Mouse (Mus musculus) brown adipose tissue, adult 24 weeks (tissue): ENCODE measurements at regions not wholly inside any gene's neighbourhood (a gene's known extent, or its start where the extent isn't known, plus 50 kb on each side); places are given as distances from the start of the nearest gene placed in this dataset.

Experiments
- H3K27ac ChIP-seq: fragments of 200-500 bp; replicated peaks from 2 replicates; pipeline ENCODE4 v1.5.1; 2012; ENCODE audit warnings: low read depth, mild to moderate bottlenecking, low read length
- H3K4me1 ChIP-seq: fragments of 200-500 bp; 2 replicates; pipeline ENCODE4 v1.6.1; 2012; ENCODE audit warnings: low read length, mixed read lengths; ENCODE audit not compliant: control insufficient read depth, insufficient read depth, insufficient read length
- H3K4me3 ChIP-seq: fragments of 200-500 bp; 2 replicates; pipeline ENCODE4 v1.5.1; 2012; ENCODE audit warnings: low read depth, mild to moderate bottlenecking, low read length, moderate library complexity; ENCODE audit not compliant: insufficient read depth

DNA sequence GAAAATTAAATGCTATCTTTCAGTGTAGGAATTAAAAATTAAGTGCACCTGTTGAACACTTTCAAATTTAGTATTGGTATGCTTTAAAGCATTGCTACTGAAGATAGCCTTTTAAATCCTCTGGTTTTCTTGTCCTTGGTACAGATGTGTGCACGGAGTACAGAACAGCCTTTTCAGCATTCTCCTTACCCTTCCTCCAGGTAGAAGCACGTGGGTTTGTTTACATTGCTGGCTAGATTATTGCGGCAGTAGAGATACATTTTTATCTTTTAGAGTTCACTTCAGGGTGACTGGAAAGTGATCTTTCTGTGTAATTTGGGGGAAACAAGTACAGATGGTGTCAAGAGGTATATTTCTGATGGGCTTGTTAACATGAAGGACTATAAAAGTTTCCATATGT is 89.9 kb downstream of the Gm13691 start:
- H3K4me3 ChIP-seq, result no peak overlapping the region
- H3K4me1 ChIP-seq, result no peaks in the 10 kb centered on the region
- H3K27ac ChIP-seq, result no peak overlapping the region

DNA sequence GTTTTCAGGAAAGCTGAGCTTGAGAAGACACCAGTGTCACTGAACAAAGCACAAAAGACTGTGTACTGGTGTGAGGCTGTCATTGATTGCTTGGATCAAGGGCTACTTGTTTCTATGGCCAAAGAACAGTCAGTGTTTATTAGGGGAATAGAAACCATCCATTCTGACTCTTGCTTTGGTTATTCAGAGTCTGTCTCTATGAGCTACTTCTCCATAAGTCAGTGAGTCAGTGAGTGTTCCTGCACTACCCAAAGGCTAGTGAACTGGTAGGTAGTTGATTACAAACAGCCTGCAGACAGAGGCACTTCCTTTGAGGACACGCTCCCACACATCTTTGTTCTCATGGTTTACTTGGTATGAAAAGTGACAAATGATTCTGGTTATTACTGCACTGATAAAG is 104.4 kb downstream of the Gm13691 start:
- Histone ChIP-seq H3K27ac (no peak overlapping the region), H3K4me1 (no peaks in the 10 kb centered on the region), H3K4me3 (no peak overlapping the region)

DNA sequence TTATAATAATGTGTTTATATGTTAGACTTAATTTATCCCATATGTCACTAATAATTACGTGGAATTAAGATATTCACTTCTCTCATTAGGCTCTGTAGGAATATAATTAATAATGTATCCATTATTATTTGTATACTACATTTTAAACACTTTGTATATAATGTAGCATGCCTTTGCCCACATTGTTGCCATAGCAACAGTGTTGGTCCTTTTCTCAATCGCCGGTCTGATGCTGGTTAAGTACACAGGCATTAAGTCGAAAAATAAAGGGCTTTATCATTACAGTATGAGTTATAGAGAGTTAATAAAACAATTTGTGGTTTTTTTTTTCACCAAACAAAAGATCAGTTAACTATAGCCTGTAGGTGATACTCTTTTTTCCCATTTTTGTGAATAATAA is 108.4 kb downstream of the Gm13691 start:
- H3K4me1 ChIP-seq, result no peaks in the 10 kb centered on the region
- no peak overlapping the region for H3K4me3 ChIP-seq
- no peak overlapping the region for H3K27ac ChIP-seq

DNA sequence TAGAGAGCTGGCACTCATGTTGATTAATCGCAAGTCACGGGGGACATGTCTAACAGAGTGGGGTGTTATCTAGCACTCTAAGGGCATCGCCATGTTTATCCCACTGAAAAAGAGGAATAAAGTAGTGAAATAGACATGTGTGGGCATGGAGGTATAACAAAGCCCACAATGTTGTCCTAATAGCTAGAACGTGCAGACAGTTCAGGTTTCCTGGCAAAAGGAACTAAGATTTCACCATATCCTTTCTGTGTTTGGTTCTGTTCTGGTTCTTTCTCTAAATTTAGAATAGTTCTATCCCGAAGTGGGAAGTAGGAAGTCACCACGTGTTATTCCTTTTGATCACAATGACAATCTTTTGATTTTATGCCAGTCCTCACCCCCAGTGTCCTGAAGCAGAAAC is 123.2 kb downstream of the Gm13691 start:
- Histone ChIP-seq H3K4me3 (no peak overlapping the region), H3K4me1 (no peaks in the 10 kb centered on the region), H3K27ac (no peak overlapping the region)

DNA sequence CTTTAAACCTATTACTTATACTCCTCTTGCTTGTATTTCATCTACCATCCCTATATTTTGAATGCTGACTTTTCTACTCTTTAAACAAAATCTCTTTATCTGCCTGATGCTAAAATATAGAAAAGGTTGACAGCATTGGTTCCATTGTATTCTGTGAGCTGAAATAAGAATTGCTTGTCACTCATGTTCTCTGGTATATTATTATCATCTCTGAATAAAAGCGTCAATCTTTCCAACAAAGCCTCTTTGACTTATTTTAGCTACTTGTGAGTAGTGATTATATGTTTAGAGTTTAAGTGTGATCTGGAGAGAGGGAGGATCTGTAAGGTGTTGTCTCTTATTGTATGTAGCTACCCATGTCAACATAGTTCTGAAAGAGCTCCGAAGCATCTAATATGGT is 129.5 kb downstream of the Gm13691 start:
- no peak overlapping the region for H3K4me3 ChIP-seq
- H3K4me1 ChIP-seq, result no peaks in the 10 kb centered on the region
- no peak overlapping the region for H3K27ac ChIP-seq

DNA sequence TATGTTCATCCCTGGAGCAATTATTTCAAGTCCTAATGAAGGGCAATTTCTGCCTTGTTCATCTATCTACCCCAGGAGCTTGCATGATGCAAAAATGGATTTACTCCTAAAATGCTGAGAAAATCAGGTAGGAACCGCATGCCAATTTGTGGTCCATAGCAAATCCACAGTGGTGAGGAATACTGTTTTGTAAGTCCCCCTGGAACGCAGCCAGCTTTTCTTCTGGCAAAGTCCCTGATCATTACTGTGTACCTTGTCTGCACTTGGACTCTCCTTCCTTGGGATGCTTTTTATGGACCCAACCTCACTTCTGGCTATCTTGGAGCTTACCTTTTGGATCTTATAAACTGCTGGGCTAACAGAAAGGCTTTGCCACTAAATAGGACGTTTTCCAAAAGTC is 137.2 kb downstream of the Gm13691 start:
- no peak overlapping the region for H3K4me3 ChIP-seq
- H3K27ac ChIP-seq, result no peak overlapping the region
- H3K4me1 ChIP-seq, result no peaks in the 10 kb centered on the region

DNA sequence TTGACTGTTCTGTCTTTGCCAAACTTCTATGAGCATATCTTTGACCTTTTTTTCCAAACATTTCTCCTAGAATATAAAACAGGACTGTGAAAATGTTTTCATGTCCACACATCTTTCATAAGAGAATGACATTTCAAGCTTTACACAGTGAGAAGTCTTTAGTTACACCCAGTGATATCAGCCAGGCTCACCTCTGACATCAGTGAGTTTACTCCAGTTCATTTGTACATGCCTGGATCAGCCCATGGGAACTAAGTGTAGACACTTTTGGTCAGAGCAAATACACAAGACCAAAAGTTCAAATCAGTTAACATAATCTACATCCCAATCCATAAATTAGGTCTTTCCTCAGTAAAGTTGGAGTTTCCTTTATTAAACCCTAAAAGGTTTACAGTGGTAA is 171.4 kb downstream of the Gm13691 start:
- no peak overlapping the region for H3K4me3 ChIP-seq
- no peak overlapping the region for H3K27ac ChIP-seq
- H3K4me1 ChIP-seq, result no peaks in the 10 kb centered on the region

DNA sequence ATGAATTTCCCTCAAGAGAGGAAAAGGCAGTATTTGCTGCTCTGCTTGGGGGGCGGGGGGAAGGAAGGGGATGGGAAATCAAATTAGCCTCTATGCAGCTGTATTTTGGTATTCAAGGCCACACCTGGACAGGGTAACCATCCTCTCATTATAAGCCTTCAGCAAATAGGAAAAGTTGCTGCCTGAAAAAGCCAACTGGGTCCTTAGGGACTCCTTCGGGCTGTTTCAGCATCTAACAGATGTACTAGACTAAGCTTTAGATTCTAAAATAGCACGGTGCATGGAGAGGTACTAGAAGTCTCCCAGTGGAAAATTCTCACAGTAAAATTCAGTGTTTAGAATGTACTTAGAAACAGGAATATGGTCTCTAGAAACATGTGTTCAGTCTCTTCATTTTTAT is 183.1 kb downstream of the Gm13691 start:
- H3K4me1 ChIP-seq, result no peaks in the 10 kb centered on the region
- H3K4me3 ChIP-seq, result no peak overlapping the region

DNA sequence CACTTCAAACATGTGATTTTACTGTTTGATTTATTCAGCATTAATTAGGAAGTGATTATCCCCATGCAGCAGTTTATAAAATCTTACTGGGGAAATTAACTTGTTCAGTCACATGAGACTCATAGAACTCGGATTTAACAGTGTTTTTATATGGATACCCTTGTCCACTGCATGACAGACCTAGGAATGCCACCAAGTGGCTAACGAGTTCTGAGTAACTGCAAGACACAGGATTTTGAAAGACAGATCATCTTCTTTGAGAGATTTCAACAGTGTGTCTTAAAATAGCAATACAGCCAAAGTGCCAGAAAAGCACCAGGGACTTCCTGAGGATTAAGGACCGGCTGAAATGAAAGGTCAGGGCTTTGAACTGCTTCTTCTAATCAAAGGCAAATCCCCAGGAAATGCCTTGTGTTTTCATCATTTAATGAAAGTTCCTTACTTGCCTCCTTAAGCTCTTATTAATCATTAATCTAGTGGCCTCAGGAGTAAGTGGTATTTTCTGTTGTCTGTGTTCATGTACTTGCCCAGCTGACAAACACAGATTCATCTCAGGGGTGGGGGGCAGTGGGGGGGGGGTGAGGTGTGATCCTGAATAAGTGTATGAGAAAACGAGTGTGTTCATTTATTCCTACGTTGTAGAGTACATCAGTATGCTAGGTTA is 193.4 kb downstream of the Gm13691 start:
- H3K27ac ChIP-seq, result 0 out of 2 replicates have a peak overlapping the region, but pooled peaks have one; percentile 13
- H3K4me3 ChIP-seq, result no peak overlapping the region
- peaks cover 4% of the 10 kb centered on the region; the same call in 1 of the 2 replicates for H3K4me1 ChIP-seq

More for the DNA sequence above, 183.1 kb downstream of the Gm13691 start:
- H3K27ac ChIP-seq, result no peak overlapping the region

DNA sequence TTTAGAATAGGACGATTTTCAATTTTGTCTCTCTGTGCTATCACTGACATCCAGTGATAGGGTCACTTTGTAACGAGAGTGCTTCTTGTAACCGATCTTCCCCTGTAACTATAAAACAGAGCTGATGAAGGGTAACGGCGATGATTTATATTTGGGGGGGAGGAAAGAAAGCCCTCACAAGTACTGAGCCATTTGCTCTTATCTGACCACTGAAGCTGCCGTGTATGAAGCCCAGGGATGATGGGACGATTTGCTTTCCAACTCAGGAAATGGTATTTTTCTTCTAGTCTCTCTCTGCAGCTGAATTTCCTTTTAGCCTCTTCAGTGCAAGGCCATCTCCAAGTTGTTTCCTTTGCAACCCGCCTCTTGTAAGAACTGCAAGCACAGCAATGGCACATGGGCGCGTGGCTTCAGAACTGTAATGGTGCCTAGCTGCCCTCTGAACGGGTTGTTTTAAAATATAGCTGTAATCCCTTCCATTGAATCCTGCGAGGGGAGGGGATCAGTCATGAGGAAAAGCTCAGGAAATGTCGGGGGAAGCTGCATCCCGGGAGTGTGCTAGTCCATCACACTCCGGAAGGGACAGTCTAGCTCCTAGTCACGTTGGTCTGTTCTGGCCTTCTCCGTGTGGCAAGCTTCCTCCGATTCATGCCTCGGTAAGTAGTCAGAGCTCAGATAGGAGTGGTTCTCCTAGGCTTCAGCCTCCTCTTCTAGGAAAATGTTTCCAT is 194.1 kb downstream of the Gm13691 start:
- peak overlapping the region; percentile 6; the same call in 1 of the 2 replicates for H3K27ac ChIP-seq
- H3K4me3 ChIP-seq, result peak overlapping the region; percentile 21; the same call in 1 of the 2 replicates
- peaks cover 4% of the 10 kb centered on the region; the same call in 1 of the 2 replicates for H3K4me1 ChIP-seq

DNA sequence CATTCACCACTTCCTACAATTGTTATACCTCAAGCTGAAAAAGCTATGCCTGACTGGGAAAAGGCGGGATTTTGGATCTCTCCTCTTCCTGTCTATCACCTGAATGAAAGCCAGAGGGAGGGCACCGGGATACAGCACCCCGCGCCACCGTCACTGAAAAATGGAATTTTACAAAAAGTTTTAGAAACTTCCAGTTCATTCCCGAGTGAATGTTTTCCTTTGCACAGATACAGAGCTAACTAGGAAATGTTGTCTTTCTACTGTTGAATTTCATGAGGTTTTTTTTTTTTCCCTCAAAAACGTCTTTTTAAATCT is 194.6 kb downstream of the Gm13691 start:
- peak overlapping the region; percentile 21; the same call in 1 of the 2 replicates for H3K4me3 ChIP-seq

DNA sequence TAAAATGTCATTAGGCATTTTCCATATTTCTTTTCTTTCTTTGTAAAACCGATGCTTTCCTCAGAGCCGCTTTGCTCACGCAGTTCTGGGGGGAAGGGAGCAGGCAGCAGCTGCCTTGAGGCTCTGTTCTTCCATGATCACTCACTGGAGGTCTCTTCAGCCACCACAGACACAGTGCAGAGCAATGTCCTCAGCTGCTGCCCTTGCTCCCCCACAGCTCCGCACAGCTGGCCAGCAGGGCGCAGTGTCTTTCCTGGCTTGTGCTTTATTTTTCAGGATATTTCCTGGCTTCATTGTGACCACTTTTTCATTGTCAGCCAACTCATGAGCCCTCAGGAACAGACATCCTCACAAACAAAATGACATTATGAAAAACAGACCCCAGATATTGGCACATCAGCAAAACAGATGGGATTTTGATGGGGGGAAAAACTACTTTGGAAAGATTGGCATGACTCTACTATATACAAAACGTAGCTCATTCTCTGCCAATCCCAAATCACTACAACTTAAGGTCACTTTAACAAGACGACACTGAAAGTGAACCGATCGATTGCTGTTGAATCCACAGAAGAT is 195.9 kb downstream of the Gm13691 start:
- no peak overlapping the region for H3K4me3 ChIP-seq
- no peak overlapping the region for H3K27ac ChIP-seq
- peaks cover 4% of the 10 kb centered on the region; the same call in 1 of the 2 replicates for H3K4me1 ChIP-seq

More for the DNA sequence above, 194.6 kb downstream of the Gm13691 start:
- Histone ChIP-seq H3K4me1 (peaks cover 4% of the 10 kb centered on the region; the same call in 1 of the 2 replicates), H3K27ac (peak overlapping the region; percentile 48)

DNA sequence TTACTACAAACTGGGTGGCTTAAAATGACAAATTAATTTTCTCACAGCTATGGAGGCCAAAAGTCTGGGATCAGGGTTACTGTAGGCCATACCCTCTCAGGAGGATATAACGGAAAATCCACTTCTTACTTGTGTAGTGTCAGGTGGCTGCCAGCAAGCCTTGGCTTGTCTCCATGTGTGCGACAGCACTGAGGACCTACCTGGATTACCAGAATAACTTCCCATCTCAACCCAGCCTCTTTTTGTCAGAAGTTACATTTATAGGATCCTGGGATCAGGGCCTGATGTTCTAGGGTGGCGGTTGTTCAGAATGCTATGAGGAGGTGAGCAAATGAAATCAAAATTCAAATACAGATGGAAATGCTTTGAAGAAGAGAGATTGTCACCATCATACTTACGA is 197.1 kb downstream of the Gm13691 start:
- Histone ChIP-seq H3K4me1 (peaks cover 4% of the 10 kb centered on the region; the same call in 1 of the 2 replicates), H3K4me3 (no peak overlapping the region), H3K27ac (no peak overlapping the region)

DNA sequence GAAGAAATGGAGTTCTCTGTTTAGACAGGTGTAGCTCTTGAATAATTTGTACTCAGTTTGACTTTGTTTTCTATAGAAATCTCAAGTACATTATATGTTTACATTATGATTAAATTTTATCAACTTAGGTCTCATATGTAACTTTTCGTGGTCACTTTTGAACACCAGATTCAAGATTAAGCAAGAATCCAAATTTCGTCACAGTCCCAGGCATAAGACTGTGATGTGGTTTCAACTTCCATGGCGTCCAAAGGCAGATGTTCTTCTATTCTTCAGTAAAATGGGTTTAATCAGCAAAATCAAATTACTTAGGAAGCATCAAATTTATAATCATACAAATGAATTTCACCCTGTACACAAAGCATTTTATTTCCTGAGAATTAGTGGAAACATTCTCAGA is 198.9 kb downstream of the Gm13691 start:
- Histone ChIP-seq H3K4me1 (0 out of 2 replicates have a peak, but pooled peaks cover 2% of the 10 kb centered on the region), H3K27ac (no peak overlapping the region), H3K4me3 (no peak overlapping the region)

DNA sequence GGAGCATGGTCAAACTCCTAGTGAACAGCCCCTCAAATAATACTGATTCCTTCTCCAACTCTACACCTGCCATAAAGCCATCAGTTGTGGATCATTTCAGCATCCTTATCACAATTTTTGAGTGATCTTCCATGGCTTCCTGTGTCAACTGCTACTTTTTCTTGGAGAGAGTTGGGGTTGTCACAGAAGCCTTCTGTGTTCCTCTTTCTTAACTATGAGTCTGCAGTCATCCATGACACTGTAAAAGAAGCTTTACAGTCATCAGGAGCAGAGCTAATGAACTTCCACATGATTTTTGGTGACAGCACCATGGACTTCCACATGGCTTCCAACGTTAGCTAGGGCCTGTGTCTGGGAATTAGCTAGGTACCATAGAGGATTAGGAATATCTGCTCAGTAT is 208.1 kb downstream of the Calcrl start:
- no peak overlapping the region for H3K4me3 ChIP-seq
- H3K27ac ChIP-seq, result no peak overlapping the region
- no peaks in the 10 kb centered on the region for H3K4me1 ChIP-seq

DNA sequence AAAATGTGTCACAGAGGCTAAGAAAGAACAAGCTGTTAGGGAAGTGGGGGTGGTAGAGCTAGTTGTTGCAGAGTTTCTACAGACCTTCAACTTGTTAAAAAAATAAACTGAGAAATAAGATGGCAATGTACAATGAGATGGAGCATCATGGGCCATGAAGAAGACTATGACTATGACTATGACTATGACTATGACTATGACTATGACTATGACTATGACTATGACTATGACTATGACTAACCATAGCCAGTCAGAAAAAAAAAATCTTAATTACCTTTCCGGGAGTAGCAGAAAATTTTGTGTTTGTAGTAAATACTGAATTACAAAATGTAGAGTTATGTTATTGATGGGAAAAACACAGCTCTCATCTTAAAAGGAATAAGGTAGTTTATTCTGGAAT is 203.2 kb downstream of the Calcrl start:
- H3K4me3 ChIP-seq, result no peak overlapping the region
- H3K4me1 ChIP-seq, result no peaks in the 10 kb centered on the region
- no peak overlapping the region for H3K27ac ChIP-seq
